Mouse (Mus musculus) adrenal gland (tissue): Measurements from ENCODE around the gene Wiz.

Source experiments
- intact Hi-C: fragments of 180-260 bp; cut with DNase I; formaldehyde crosslinking; loops from one replicate; pipeline ENCODE4 v1.15.1; 2025

Wiz gene

DNA sequence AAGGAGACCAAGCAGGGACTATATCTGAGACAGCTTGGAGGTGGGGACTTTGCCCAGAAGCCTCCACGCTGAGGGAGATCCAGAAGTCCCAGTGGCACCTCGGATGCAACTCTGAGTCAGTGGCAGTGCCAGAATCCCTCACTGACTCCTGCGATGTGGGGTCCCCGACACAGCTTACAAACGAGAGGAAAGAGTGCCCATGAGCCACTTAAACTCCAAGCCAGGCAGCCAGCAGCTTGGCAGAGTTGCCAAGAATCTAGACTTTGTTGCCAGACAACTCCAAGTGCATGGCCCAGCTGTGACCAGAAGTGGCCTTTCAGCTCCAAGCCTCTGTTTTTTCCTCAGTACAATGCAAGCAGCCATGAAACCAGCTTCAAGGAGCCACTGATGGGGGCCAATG, 5.6 kb downstream of the Wiz start:
- intact Hi-C loops = no loop called here

DNA sequence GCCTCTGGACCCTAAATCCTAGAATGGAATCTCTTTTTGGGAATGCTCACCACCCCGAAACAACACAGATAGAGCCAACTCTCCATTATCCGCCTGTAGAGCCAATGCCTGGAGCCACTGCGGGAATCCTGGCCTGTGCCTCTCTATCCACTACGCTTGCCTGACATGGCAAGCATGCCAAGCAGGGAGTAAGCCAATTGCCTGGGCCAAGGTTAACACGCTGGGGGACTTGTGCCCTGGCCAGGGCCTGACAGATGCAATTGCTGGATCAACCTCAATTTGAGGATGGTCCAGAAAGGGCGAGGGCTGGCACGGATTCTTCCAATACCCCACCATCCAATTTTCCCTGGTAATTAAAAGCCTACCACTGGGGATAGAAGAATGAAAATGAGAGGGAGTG, 6.7 kb downstream of the Wiz start:
- intact Hi-C loops = no loop called here

DNA sequence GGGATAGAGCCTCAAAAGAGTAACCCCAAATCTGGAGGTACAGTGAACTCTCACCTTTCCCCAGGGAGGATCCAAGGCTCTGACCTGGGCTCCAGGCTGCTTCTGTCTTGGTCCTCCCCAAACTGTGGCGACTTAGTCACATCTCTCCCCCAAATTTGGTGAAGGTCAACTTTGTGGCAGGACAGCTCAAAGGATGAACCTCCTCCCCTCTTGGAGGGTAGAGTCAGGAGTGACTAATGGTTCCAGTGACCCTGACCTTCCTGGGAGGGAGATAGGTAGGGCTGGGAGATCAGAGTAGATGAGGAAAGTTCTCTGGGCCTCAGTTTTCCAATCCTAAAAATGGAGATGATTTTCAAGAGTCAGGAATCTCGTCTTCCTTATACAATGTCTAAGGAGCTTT, 10.5 kb downstream of the Wiz start:
- intact Hi-C loops = no loop called here

DNA sequence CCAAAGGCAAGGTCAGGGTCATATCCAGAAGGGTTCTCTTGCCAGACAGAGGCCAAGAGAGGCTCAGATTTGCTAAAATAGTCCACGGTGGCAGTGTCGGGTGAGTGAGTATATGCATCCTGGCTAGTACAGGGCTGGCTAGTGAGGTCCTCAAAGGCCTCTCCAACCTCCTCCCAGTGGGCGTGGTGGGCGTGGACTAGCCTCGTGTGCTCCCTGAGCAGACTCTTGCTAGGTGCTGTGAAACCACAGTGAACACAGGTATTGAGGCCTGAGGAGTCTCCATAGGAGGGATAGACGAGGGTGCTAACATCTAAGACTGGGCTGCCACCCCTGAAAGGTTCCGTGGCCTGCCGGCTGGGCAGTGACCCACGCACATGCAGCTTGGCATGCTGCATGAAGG, 12.1 kb downstream of the Wiz start:
- intact Hi-C loops = no loop called here

DNA sequence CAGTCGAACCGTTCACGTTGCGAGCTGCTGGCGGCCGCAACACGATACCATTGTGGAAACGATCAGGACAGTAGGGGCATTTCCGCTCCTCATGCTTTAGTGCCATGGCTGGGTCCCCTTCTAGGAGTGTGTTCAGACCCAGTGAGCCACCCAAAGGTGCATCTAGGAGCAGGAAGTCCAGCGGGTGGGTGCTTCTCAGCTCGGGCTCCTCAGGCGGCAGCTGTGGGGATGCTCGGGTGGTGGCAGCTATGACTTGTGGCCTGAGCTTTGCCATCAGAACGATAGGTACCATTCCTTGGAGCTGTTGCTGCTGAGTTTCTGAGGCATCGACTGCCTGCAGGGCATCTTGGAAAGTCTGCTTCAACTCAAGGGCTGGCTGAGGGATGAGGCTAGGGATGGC, 12.8 kb downstream of the Wiz start:
- intact Hi-C loops = no loop called here

DNA sequence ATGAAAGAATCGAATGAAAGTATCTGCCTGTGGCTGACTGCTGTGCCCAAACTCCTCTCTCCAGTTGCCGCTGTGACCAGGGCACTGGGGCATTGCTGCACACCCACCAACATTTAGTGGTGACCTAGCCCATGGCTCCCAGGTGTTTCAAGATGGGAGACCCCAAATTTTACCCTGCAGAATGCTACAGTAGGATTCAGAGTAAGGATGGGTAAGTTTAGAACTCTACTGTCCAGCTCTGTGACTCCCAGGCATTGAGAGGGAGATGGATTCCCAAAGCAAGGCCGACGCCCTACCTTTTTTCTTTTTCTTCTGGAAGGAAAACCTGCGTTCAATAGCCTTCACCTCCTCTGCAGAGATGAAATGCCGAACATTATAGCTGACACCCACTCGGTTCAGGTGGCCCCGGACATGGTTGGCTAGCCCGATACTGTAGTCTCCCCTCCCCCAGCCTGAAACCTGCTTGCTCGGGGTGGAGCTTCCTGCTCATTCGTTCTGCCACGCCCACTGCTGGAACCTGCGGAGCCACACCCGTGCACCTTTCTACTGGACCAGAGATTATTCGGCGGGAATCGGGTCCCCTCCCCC, 20.2 kb downstream of the Wiz start:
- intact Hi-C loops = no loop called here

DNA sequence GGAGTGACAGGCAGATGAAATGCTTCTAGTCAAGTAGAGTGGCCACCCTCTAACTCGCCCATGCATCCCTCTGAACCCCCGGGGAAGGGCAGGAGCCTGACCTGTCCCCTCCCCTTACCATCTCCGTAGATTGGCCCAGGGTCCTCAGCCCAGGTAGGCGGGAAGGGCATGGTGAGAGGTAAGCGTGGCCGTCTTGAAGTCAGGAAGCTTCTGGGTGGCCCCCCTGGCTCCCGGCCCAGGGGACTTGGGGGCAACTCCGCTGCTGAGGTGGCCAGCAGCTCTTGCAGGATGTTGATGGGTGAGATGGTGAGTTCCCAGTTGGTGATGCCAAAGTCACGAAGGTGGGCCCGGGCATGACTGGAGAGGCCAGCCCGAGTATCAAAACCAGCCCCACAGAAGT, 21.5 kb downstream of the Wiz start:
- intact Hi-C loops = no loop called here

DNA sequence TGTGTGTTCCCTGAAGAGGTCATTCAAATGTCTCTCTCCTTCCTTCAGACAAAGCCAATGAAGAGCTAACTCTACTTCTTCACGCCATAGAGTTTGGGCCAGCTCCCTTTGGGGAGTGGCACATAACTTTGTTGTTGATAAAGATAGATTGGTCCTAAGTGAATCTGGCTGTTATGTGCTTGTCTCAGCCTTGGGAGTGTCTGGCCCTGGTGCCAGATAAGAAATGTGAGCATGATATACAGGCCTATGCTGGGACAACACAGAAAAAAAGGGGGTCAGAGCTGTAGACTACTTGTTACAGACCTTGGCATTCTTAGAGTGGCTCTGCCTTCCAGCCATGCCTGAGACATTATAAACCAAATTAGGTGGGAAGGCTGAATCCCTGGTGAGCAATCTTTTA, 23.9 kb downstream of the Wiz start:
- intact Hi-C loops = no loop called here

DNA sequence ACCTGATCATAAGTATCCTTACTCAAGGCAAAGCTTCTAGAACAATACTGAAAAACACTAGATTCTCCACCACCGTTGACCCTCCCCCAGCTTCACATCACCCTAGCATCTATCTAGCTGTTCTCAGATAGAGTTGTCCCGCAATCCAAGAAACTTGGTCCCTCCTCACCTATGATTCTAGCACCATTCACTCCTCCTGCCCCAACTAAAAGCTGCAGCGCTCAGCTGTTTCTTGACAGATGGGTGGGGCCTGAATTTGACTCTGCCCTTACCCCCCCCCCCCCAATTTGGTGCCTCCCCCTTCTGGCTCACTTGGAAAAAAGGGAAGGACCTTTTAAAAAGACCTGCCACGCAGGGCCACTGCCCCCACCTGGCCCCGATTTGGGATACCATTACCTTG, 24.4 kb downstream of the Wiz start:
- intact Hi-C loops = no loop called here

DNA sequence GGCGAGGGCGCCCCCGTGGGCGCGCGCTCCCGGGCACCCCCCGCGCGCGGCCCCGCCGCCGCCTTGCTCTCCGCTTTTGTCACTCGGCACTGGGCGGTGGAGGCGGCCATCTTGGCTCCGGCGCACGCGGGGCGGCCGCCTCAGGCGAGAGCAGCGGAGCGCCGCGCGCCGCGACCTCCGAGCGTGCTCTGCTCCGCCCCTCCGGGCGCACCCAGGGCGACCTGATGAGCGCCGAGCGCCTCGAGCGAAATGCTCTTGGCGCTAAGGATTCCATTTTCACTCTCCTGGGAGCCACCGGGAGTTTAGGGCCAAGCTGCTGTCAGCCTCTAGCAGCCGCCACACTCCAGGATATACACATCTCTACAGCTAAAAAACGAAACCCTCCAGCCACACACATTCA, 24.9 kb downstream of the Wiz start:
- intact Hi-C loops = no loop called here

DNA sequence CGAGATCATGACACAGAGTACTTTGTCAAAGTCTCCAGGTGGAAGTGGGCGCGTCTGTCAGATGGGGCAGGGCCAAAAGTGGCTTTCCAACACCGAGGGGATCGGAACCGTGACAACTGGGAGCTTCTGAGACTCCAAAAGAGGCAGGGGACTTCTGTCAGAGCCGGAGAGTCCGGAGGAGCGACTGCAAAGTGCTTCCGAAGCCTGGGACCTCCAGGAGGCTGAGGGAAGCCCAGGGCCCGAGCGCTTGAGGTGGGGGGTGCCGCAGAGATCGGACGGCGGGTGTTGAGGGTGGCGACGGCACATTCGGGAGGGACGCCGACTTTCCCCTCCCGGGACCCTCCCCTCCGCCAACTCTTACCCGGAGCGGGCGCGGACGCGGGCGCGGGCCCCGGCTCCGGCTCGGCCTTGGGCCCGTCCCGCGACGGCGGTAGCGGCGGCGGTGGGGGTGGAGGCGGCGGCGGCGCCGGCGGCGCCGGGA, 25.4 kb downstream of the Wiz start:
- intact Hi-C loops = no loop called here

DNA sequence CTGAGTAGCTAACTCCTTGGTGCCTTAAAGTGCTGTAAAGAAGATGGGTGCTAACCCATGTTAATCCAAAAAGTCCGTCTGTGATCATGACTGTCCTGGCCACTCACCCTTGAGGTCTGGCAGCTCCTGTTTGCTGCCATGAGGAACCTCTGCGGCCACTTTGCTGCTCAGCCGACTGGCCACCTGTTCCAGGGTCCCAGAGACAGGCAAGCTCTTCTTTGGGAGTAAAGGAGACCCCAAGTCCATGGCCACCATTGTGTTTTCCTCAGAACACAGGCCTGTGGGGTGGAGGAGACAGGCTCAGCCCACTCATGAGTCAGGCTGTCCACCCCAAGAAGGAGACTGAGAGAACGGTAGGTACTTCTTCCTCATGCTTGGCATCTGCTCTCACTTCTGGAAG, 26.6 kb downstream of the Wiz start:
- intact Hi-C loops = no loop called here

DNA sequence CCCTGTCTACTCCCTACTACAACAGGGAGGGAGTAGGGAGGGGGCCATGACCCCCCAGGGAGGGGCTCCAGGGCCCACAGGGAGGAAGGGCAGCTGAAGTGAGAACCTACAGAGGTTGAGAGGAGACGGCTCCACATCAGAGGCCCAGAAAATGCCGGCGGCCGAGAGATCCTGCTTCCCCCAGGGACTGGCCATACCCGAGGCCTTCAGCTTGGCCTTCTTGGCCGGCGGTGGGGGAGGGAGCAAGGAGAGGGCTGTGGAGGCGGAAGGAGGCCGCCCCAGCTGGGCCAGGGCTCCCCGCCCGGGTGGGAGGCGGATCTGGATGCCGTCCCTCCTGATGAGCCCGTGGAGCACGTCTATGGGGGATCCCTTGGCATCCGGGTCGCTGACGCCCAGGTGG, 29.3 kb downstream of the Wiz start:
- intact Hi-C loops = no loop called here

DNA sequence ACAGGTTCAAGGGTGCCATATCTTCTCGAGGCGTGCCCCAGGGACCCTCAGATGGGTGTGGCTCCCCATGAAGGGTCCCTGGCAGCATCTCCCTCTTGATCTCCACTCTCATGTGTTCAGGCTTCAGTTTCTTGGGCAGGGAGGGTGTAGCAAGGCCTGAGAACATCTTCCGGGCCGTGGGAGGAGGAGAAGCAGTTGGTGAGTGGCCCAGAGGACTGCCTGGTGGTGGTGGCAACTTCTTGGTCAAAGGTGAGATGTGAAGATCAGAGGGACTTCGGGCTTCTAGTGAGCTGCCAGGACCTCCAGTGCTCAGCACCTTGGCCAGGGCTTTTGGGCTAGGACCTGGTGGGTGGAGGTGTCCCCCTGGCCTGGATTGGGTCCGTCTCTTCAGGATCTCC, 30.3 kb downstream of the Wiz start:
- intact Hi-C loops = no loop called here

DNA sequence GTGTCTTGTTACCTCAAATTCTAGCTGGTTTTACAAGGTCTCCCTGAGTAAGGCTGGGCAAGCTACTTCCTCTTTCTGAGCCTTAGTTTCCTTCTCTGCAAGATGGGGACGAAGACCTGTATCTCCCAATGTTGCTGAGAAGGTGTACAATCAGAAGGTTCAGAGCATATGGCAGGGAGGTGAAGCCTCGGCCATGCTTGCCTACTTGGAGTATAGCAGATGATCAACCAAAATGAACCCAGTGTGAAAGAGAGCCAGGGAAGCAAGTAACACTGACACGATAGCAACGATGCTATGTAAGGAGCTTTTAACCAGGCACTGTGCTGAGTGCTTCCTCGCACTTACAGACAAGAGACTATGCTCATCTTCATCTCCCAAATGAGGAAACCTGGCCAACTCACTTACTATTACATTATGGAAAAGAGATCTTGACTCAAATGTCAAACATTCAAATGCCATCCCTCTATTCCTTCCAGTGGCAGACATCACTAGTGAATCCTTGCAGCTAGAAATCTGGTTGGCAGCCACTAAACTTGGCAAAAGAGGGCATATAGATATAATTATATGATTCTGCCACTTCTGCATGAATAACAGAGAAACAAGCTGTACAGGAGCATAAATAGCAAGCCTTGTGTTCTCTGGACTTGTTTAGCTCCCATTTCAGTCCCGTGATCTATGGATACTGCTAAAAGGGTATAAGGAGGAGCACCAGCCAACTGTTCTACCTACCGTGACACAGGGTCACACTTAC, 30.9 kb downstream of the Wiz start:
- intact Hi-C loops = no loop called here

DNA sequence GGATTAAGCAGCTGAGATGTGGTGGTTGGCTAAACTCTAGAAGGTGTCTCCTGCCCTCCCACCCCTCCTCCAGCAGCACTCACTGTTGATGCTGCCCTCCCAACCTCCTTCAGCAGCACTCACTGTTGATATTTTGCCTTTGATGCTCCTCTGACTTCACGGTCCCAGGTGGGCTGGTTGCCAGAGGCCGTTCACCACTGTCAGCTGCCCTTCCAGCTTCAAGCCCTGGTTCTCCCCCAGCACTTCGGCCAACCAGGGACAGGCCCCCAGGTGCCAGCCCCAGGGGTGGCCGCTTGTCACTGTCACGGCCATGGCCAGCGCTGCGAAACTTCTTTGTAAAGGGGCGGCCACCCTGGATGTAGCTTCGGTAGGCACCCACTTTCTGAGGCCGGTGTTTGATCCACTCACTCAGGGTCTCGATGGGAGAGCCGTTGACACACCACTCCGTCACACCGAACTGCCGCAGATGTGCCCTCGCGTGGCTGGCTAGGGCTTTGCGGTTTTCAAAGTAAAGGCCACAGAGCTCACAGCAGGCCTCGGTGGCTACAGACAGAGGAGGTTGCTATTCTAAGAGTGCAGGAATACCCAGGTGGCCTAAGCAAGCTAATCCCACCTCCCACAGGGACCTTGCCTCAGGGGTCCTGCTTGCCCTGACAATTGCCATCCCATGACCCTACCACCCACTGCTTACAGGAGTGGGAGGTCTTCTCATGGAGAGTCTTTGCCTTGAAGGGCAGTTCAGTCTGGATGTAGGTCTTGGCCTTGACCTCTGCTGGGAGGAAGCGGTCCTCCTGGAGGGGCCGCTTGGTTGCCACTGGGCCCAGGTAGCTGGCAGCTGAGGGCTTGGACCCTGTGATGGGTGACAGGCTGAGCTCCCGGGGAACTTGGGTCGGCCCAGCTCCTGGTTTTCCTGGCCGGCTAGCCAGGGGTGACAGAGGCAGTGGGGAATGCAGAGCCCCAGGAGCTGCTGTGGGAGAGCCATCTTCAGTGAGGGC, 32.2 kb downstream of the Wiz start:
- intact Hi-C loops = no loop called here

DNA sequence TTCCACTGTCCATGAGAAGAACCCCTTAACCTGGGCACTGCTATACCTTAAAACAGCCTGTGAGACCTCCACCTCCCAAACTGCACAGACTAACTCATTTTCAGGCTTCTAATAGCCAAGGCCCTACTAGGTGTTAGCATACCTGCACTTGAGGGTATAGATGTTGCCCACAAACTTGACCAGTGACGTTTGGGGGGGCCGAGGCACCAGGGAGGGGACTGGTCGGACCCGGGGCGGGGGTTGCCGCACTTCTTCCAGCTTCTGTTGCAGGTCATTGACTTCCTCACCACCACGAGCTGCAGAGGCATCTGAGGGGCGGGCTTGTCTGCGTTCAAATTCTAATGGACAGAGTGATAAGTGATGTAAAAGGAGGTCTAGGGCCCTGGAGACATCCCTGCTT, 33.0 kb downstream of the Wiz start:
- intact Hi-C loops = no loop called here

DNA sequence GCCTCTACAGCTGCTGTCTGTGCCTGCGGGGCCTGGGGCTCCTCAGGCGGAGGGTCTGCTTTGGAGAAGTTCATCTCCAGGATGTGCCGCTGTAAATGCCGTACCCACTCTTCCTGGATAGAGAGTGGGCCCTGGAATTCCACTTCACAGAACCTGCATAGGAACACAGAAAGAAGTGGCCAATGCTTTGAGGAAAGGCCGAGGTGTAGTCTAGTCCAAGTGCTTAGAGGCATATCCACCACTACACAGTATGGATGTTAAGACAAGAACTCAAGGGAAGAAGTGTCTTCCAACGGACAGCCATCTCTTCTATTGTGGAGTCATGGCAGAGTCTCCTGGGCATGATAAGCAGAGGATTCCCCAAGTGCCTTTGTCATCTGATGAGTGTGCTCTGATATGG, 34.2 kb downstream of the Wiz start:
- intact Hi-C loops = no loop called here

DNA sequence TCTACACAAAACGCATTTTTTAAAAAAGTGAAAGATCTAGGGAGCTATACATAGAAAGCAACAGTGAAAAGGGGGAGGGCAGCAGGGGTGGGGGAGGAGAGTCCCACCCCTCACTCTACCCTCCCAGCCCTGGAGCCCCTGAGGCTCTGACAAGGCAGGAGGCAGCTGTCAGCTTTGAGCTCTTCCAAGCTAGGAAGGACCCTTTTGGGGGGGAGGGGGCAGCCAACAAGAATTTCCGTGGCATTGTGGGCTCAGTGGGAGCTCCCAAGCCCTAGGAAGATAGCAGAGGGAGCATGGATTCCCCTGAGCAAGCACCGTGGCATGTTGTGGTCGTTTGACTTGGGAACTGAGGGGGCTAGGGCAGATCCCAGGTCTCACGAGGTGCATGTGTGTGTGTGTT, 35.0 kb downstream of the Wiz start:
- intact Hi-C loops = loop anchor here (5.0 kb wide), 1 partner anchor 33 kb away; the partner anchor contains the start of gene Wiz

DNA sequence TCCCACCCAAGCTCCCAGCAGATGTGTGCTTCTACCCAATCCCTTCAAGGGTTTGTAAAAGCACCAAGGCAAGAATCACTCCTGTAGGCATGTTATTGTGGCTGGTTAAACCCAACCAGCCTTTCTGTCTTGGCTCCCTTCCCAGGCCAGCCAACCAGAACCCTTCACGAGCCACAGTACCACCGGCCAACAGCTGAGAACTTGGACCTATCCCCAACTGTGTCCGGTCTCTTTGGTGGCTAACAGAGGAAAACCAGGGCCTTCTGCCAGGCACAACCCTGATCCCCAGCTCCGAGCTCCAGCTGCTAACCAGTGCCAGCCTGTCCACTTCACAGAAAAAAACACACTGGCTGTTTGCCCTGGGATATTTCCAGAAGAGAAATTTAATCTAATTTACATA, 35.5 kb downstream of the Wiz start:
- intact Hi-C loops = loop anchor here (5.0 kb wide), 1 partner anchor 34 kb away; the partner anchor contains the start of gene Wiz

DNA sequence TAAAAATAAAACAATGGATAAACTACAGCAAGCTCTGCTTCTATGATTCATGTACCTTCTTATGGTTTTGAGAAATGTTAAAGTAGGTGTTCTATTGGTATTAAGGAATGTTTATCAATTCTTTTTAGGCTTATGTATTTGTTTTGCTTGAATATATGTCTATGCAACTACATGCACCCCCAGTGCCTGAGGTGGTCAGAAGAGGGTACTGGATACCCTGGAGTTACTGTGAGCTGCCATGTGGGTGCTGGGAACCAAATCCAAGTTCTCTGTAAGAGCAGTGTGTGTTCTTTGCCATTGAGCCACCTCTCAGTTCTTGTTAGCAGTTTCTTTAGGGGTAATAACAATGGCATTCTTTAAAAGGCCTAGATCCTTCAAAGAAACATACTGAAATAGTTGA, 37.5 kb downstream of the Wiz start:
- intact Hi-C loops = loop anchor here (5.0 kb wide), 1 partner anchor 36 kb away; the partner anchor contains the start of gene Wiz

DNA sequence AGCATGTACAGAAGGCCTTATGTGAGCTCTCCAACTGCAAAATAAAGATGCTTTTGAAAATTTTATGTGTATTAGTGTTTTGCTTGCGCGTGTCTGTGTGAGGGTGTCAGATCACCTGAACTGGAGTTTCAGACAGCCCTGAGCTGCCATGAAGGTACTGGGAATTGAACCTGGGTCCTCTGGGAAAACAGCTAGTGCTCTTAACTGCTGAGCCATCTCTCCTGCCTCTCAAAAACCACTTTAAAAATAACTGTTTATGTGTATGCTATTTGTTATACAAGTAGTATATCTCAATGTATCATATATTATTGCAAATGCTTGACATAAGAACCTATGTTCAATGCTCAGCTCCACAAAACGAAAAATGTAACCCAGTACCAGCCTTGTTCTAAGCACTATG, 38.0 kb downstream of the Wiz start:
- intact Hi-C loops = loop anchor here (5.0 kb wide), 1 partner anchor 36 kb away; the partner anchor contains the start of gene Wiz
